ENCODE assay signal across 8 mouse cellular contexts in genomic region chr17:27909622-27910500, GRCm38 (mm10). TPM values are rescaled to one million over a fixed set of nuclear protein-coding genes. Genes with fewer than 3 reads are reported as not detected.
DNase-seq lines count a peak whose midpoint lies in the region; ATAC-seq and TF ChIP-seq lines count a peak whose summit lies in the region.

Taf11 (minus strand) TSS chr17:27909844.

- peak in 1 of 2 experiments; percentile 5; a peak in 1 of 4 replicates for ATAC-seq in hematopoietic stem cell, adult 5-6 weeks (replicated peaks in 1 of 2; ENCODE audit: insufficient read depth in 1 of 2, low FRiP score in 2 of 2, low TSS enrichment in 1 of 2, low read depth in 1 of 2, poor library complexity in 2 of 2, severe bottlenecking in 2 of 2)

- TF ChIP-seq CTCF in cerebellum, adult 2 months (IDR thresholded peaks at IDR 0.05; ENCODE audit: borderline replicate concordance, insufficient read depth, low read depth, low read length) = peak; percentile 1; the same call in 1 of the 2 replicates
- no peak; the same call in 1 of the 2 replicates for TF ChIP-seq CTCF in left cerebral cortex, adult 2 months (IDR thresholded peaks at IDR 0.05)

- intact Hi-C loops in left cerebral cortex, adult 2 months (cut with DNase I) = loop anchor here (2.0 to 5.0 kb wide), 4 partner anchors 67 to 169 kb away; no protein-coding TSS in a partner anchor

- H3K9me3 ChIP-seq in megakaryocyte, embryonic 14.5 days = no peaks in the 10 kb centered on the region

- H3K27me3 ChIP-seq in cerebellum, adult 2 months (ENCODE audit: control insufficient read depth, insufficient read depth, low read length) = no peaks in the 10 kb centered on the region
- no peaks in the 10 kb centered on the region for H3K27me3 ChIP-seq in megakaryocyte, embryonic 14.5 days (replicated peaks)

- peak within 1 kb of the TSS; percentile 51 for H3K27ac ChIP-seq in cerebellum, adult 2 months (ENCODE audit: insufficient read depth, low read length)
- peak within 1 kb of the TSS; percentile 90 for H3K27ac ChIP-seq in left cerebral cortex, adult 2 months

- peak within 1 kb of the TSS; percentile 62 for H3K4me3 ChIP-seq in cerebellum, adult 2 months (replicated peaks; ENCODE audit: insufficient read depth, low read depth, low read length)
- H3K4me3 ChIP-seq in left cerebral cortex, adult 2 months = peak within 1 kb of the TSS; percentile 90
- peak within 1 kb of the TSS; percentile 97 for H3K4me3 ChIP-seq in megakaryocyte, embryonic 14.5 days (replicated peaks)

- peaks cover 22% of the 10 kb centered on the region for H3K36me3 ChIP-seq in megakaryocyte, embryonic 14.5 days (replicated peaks; ENCODE audit: low read length)

- WGBS in cerebellum, adult 2 months = 1% methylated on average over 53 of the region's 53 CpGs

- TF ChIP-seq POLR2A in cerebellum, adult 2 months (IDR thresholded peaks at IDR 0.05; ENCODE audit: borderline replicate concordance, insufficient read depth, low read length) = no peak

- H3K4me1 ChIP-seq in cerebellum, adult 2 months (ENCODE audit: control insufficient read depth, insufficient read depth, low read length) = no peaks in the 10 kb centered on the region; the same call in 1 of the 2 replicates
- H3K4me1 ChIP-seq in megakaryocyte, embryonic 14.5 days = peaks cover 43% of the 10 kb centered on the region

- DNase-seq in layer of hippocampus, adult 11-12 months (ENCODE audit: low spot score) = peak; percentile 73
- no peak for DNase-seq in layer of hippocampus, adult 9-10 months (ENCODE audit: low spot score)
- DNase-seq in cerebellum, adult 2 months = peak; percentile 85 to 87
- DNase-seq in forelimb bud, embryonic 11.5 days (ENCODE audit: low read depth, low spot score) = peak; percentile 6
- DNase-seq in left cerebral cortex, adult 2 months (ENCODE audit: extremely low spot score in 1 of 2, low spot score in 2 of 2) = peak; percentile 76 to 77
- peak; percentile 52 to 59 for DNase-seq in spleen, postnatal 36 days (ENCODE audit: low spot score in 2 of 2)

RNA-seq across cellular contexts. Expression of gene Taf11, which starts in this region (rescaled TPM):
- 49.3 and 51.5 TPM in 2 replicates for polyA plus RNA-seq in cerebellum, adult 2 months (2012; rRNA removed)
- 31.2 and 57.5 TPM in 2 replicates for total RNA-seq in hematopoietic stem cell, adult 5-6 weeks (2017)
- total RNA-seq in left cerebral cortex, adult 2 months (2021) = 10 to 100 TPM; 45.6 to 51.1 TPM
- polyA plus RNA-seq in megakaryocyte, embryonic 14.5 days (2012; ENCODE audit: insufficient read depth, low replicate concordance) = 13.2 and 82.5 TPM in 2 replicates
